Mouse (Mus musculus) G1E-ER4 (cell line): ENCODE data around the gene Arl2bp. TPM values are rescaled to one million over a fixed set of nuclear protein-coding genes. Genes with fewer than 3 reads are reported as not detected.

Experiments
- GATA1 ChIP-seq: IDR thresholded peaks from one replicate; pipeline ENCODE4 v1.8.0; 2012; ENCODE audit warnings: low read length, inconsistent platforms
- polyA plus RNA-seq: library from polyadenylated mRNA; stranded (reverse); fragments of >175 nt; gene quantifications from 2 replicates; pipeline ENCODE4 v1.2.3, GENCODE M21; 2012

The Arl2bp gene
- polyA plus RNA-seq, 1 experiment = 237 TPM

- no peak for TF ChIP-seq GATA1
These were observed 39.3 kb downstream of the Arl2bp start for GRCm38 (mm10) chr8:94705581-94706245.

- TF ChIP-seq GATA1 = no peak
These were observed 40.5 kb downstream of the Arl2bp start for GRCm38 (mm10) chr8:94706732-94707395.

- TF ChIP-seq GATA1 = no peak
These were observed 43.9 kb downstream of the Arl2bp start for GRCm38 (mm10) chr8:94710336-94710735.

DNA sequence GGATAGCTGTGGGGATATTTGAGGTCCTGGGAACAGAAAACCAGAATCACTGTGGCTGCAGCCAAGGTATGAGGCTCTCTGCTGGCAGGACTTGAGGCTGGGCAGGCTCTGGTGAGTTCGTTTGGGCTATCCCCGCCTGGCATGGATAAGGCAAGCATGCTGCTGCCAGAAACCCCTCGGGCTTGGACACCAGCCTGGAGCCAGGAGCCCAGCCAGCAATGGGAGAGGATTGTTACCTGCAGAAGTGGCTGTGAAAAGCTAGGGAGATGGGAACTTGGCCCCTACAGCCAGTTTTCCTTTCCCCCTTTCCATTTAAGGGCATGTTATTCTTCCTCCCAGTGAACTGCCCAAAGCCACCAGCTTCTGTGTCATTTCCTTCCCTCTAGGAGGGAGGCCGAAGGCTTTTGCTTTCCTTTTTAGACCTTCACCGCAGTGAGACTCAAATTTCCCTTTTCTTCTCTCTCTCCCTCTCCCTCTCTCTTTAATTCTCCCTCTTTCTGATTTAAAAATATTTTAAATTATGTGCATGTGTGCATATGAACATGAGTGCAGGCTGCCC lies 44.8 kb downstream of the Arl2bp start:
- no peak for TF ChIP-seq GATA1

DNA sequence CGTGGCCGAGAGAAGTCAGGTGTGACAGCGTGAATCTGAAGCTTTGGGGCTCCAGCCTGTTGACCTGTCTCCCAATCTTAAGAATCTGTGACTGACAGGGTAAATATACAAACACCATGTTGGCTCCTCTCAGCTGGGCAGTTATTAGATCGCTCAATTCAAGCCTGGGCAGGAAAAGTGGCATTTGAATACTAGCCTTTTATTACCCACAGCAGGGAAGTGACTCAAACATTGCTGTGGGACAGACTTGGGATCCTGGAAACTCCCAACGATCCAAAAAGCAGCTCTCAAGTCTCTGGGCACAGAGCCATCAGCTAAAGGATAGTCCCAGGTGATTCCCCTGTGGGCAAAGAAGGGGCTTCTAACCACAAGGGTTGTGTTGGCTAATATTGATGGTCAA lies 48.2 kb downstream of the Arl2bp start:
- no peak for TF ChIP-seq GATA1

- TF ChIP-seq GATA1 = no peak
These were observed 49.5 kb downstream of the Arl2bp start for GRCm38 (mm10) chr8:94715871-94716270.

GRCm38 (mm10) chr8:94716841-94717240 lies 50.4 kb downstream of the Arl2bp start:
- no peak for TF ChIP-seq GATA1

Other genes starting within 250 kb of the Arl2bp start
- not detected in 2 replicates for gene Nlrc5, start 232.2 kb upstream of the Arl2bp start, polyA plus RNA-seq
- gene Cpne2, start 133.6 kb upstream of the Arl2bp start, polyA plus RNA-seq = 0.03 and 0.08 TPM in 2 replicates
- 12.4 and 12.9 TPM in 2 replicates for gene Rspry1, start 64.7 kb upstream of the Arl2bp start, polyA plus RNA-seq
- 106 and 163 TPM in 2 replicates for gene Fam192a, start 64.6 kb upstream of the Arl2bp start, polyA plus RNA-seq
- gene Pllp, start 29.7 kb downstream of the Arl2bp start, polyA plus RNA-seq = not detected in 2 replicates
- gene Ccl22, start 79.0 kb downstream of the Arl2bp start, polyA plus RNA-seq = not detected in 2 replicates
- not detected in 2 replicates for gene Cx3cl1, start 105.4 kb downstream of the Arl2bp start, polyA plus RNA-seq
- gene Ccl17, start 143.9 kb downstream of the Arl2bp start, polyA plus RNA-seq = not detected in 2 replicates
- gene Coq9, start 171.7 kb downstream of the Arl2bp start, polyA plus RNA-seq = 129 and 234 TPM in 2 replicates
- gene Ciapin1, start 171.8 kb downstream of the Arl2bp start, polyA plus RNA-seq = 268 and 743 TPM in 2 replicates
- 28.3 and 30.8 TPM in 2 replicates for gene Polr2c, start 190.8 kb downstream of the Arl2bp start, polyA plus RNA-seq
- 0.15 and 0.22 TPM in 2 replicates for gene Dok4, start 209.7 kb downstream of the Arl2bp start, polyA plus RNA-seq